Mouse (Mus musculus): ENCODE results near the gene Terb1. TPM values are rescaled to one million over a fixed set of nuclear protein-coding genes. Genes with fewer than 3 reads are reported as not detected.

Terb1 gene
- total and polyA plus RNA-seq, 2 experiments from 2014 or later = 0.43 to 0.44 TPM

- H3K9me3 ChIP-seq (ENCODE audit: low read length) = no peaks in the 10 kb centered on the region
- no peaks in the 10 kb centered on the region for H3K4me1 ChIP-seq (ENCODE audit: insufficient read depth)
- DNase-seq = no peak
- no peak for ATAC-seq
- H3K36me3 ChIP-seq (ENCODE audit: insufficient read depth) = no peaks in the 10 kb centered on the region
- TF ChIP-seq CTCF (IDR thresholded peaks at IDR 0.05; ENCODE audit: low read depth) = no peak
- H3K27me3 ChIP-seq (ENCODE audit: insufficient read depth, low read length) = no peaks in the 10 kb centered on the region
- H3K9ac ChIP-seq = no peak overlapping the region
- H3K4me3 ChIP-seq (ENCODE audit: low read depth, low read length) = no peak overlapping the region
- 69% methylated on average over 2 of the region's 2 CpGs for WGBS
- no peak overlapping the region for H3K27ac ChIP-seq (ENCODE audit: low read depth, low read length)
- H3K4me2 ChIP-seq (ENCODE audit: low read depth) = no peak overlapping the region
Observed at GRCm38 (mm10) chr8:104467463-104467862, 42.2 kb downstream of the Terb1 start.

- H3K27ac ChIP-seq (ENCODE audit: low read depth, low read length) = no peak overlapping the region
- H3K4me2 ChIP-seq (ENCODE audit: low read depth) = no peak overlapping the region
- DNase-seq (no peak), ATAC-seq (no peak)
- 93% methylated on average over 3 of the region's 3 CpGs for WGBS
- H3K36me3 ChIP-seq (ENCODE audit: insufficient read depth) = no peaks in the 10 kb centered on the region
- TF ChIP-seq CTCF (IDR thresholded peaks at IDR 0.05; ENCODE audit: low read depth) = no peak
- no peaks in the 10 kb centered on the region for H3K4me1 ChIP-seq (ENCODE audit: insufficient read depth)
- H3K9me3 ChIP-seq (ENCODE audit: low read length) = no peaks in the 10 kb centered on the region
- no peak overlapping the region for H3K9ac ChIP-seq
- H3K27me3 ChIP-seq (ENCODE audit: insufficient read depth, low read length) = no peaks in the 10 kb centered on the region
- H3K4me3 ChIP-seq (ENCODE audit: low read depth, low read length) = no peak overlapping the region
Observed at GRCm38 (mm10) chr8:104452177-104452576, 57.5 kb downstream of the Terb1 start.

GRCm38 (mm10) chr8:104448796-104449195 is 60.9 kb downstream of the Terb1 start:
- H3K9me3 ChIP-seq (ENCODE audit: low read length) = no peaks in the 10 kb centered on the region
- 71% methylated on average over 3 of the region's 3 CpGs for WGBS
- no peak overlapping the region for H3K4me2 ChIP-seq (ENCODE audit: low read depth)
- no peaks in the 10 kb centered on the region for H3K27me3 ChIP-seq (ENCODE audit: insufficient read depth, low read length)
- H3K4me3 ChIP-seq (ENCODE audit: low read depth, low read length) = no peak overlapping the region
- H3K9ac ChIP-seq = no peak overlapping the region
- no peak for TF ChIP-seq CTCF (IDR thresholded peaks at IDR 0.05; ENCODE audit: low read depth)
- H3K27ac ChIP-seq (ENCODE audit: low read depth, low read length) = no peak overlapping the region
- no peaks in the 10 kb centered on the region for H3K36me3 ChIP-seq (ENCODE audit: insufficient read depth)
- no peaks in the 10 kb centered on the region for H3K4me1 ChIP-seq (ENCODE audit: insufficient read depth)
- ATAC-seq (no peak), DNase-seq (no peak)

GRCm38 (mm10) chr8:104446016-104446415 is 63.7 kb downstream of the Terb1 start:
- no peak overlapping the region for H3K4me3 ChIP-seq (ENCODE audit: low read depth, low read length)
- DNase-seq (no peak), ATAC-seq (no peak)
- peaks cover 7% of the 10 kb centered on the region for H3K4me1 ChIP-seq (ENCODE audit: insufficient read depth)
- TF ChIP-seq CTCF (IDR thresholded peaks at IDR 0.05; ENCODE audit: low read depth) = no peak
- H3K9ac ChIP-seq = no peak overlapping the region
- no peaks in the 10 kb centered on the region for H3K36me3 ChIP-seq (ENCODE audit: insufficient read depth)
- no peaks in the 10 kb centered on the region for H3K27me3 ChIP-seq (ENCODE audit: insufficient read depth, low read length)
- no peaks in the 10 kb centered on the region for H3K9me3 ChIP-seq (ENCODE audit: low read length)
- no peak overlapping the region for H3K4me2 ChIP-seq (ENCODE audit: low read depth)
- 90% methylated on average over 3 of the region's 3 CpGs for WGBS
- H3K27ac ChIP-seq (ENCODE audit: low read depth, low read length) = no peak overlapping the region

GRCm38 (mm10) chr8:104445248-104445647 is 64.5 kb downstream of the Terb1 start:
- no peak for DNase-seq
- no peak overlapping the region for H3K27ac ChIP-seq (ENCODE audit: low read depth, low read length)
- TF ChIP-seq CTCF (IDR thresholded peaks at IDR 0.05; ENCODE audit: low read depth) = no peak
- H3K9me3 ChIP-seq (ENCODE audit: low read length) = no peaks in the 10 kb centered on the region
- H3K9ac ChIP-seq = no peak overlapping the region
- no peak overlapping the region for H3K4me2 ChIP-seq (ENCODE audit: low read depth)
- no peaks in the 10 kb centered on the region for H3K27me3 ChIP-seq (ENCODE audit: insufficient read depth, low read length)
- no peak for ATAC-seq
- H3K36me3 ChIP-seq (ENCODE audit: insufficient read depth) = peaks cover 3% of the 10 kb centered on the region; the same call in 1 of the 2 replicates
- WGBS = 61% methylated on average over 6 of the region's 6 CpGs
- H3K4me1 ChIP-seq (ENCODE audit: insufficient read depth) = peaks cover 9% of the 10 kb centered on the region
- no peak overlapping the region for H3K4me3 ChIP-seq (ENCODE audit: low read depth, low read length)

- Histone ChIP-seq H3K27ac (ENCODE audit: low read depth, low read length) (peak overlapping the region; percentile 93; the same call in 1 of the 2 replicates), H3K4me1 (ENCODE audit: insufficient read depth) (peaks cover 9% of the 10 kb centered on the region), H3K36me3 (ENCODE audit: insufficient read depth) (peaks cover 23% of the 10 kb centered on the region), H3K9ac (peak overlapping the region; percentile 96), H3K27me3 (ENCODE audit: insufficient read depth, low read length) (no peaks in the 10 kb centered on the region), H3K9me3 (ENCODE audit: low read length) (no peaks in the 10 kb centered on the region), H3K4me2 (ENCODE audit: low read depth) (peak overlapping the region; percentile 81), H3K4me3 (ENCODE audit: low read depth, low read length) (peak overlapping the region; percentile 94)
- ATAC-seq (peak; percentile 8; the same call in 1 of the 2 replicates), DNase-seq (no peak)
- WGBS = 64% methylated on average over 7 of the region's 7 CpGs
- no peak for TF ChIP-seq CTCF (IDR thresholded peaks at IDR 0.05; ENCODE audit: low read depth)
Observed at GRCm38 (mm10) chr8:104443125-104443679, 66.5 kb downstream of the Terb1 start.

- peaks cover 27% of the 10 kb centered on the region for H3K36me3 ChIP-seq (ENCODE audit: insufficient read depth)
- no peaks in the 10 kb centered on the region for H3K9me3 ChIP-seq (ENCODE audit: low read length)
- H3K4me2 ChIP-seq (ENCODE audit: low read depth) = peak within 1 kb of the TSS; percentile 81
- H3K9ac ChIP-seq = peak within 1 kb of the TSS; percentile 96
- H3K27ac ChIP-seq (ENCODE audit: low read depth, low read length) = peak within 1 kb of the TSS; percentile 93
- peaks cover 9% of the 10 kb centered on the region for H3K4me1 ChIP-seq (ENCODE audit: insufficient read depth)
- no peaks in the 10 kb centered on the region for H3K27me3 ChIP-seq (ENCODE audit: insufficient read depth, low read length)
- WGBS = under 1% methylated on average over 75 of the region's 75 CpGs
- ATAC-seq (peak; percentile 93), DNase-seq (peak; percentile 94)
- TF ChIP-seq CTCF (IDR thresholded peaks at IDR 0.05; ENCODE audit: low read depth) = peak; percentile 90
- H3K4me3 ChIP-seq (ENCODE audit: low read depth, low read length) = peak within 1 kb of the TSS; percentile 94
Observed at GRCm38 (mm10) chr8:104442299-104443124, 67.2 kb downstream of the Terb1 start, which contains the start of gene Dync1li2. Gene Dync1li2, minus strand, starts transcription at chr8:104443047.

All from forebrain, postnatal 0 days (tissue).